Mouse (Mus musculus) cerebellum, adult 2 months (tissue): ENCODE results near the gene Mrps35. TPM values are rescaled to one million over a fixed set of nuclear protein-coding genes. Genes with fewer than 3 reads are reported as not detected.

Experiments used
- DNase-seq, 2 experiments: peaks; one replicate each; pipeline ENCODE4 v3.0.0; 2021
- H3K27ac ChIP-seq: fragments of 200-500 bp; 2 replicates; pipeline ENCODE4 v1.5.1; 2012; ENCODE audit warnings: low read length, control low read depth, inconsistent platforms; ENCODE audit not compliant: insufficient read depth
- H3K27me3 ChIP-seq: fragments of 200-500 bp; 2 replicates; pipeline ENCODE4 v1.6.1; 2012; ENCODE audit warnings: inconsistent platforms, mild to moderate bottlenecking, low read length, moderate library complexity; ENCODE audit not compliant: control insufficient read depth, insufficient read depth
- H3K4me1 ChIP-seq: fragments of 200-500 bp; 2 replicates; pipeline ENCODE4 v1.6.1; 2011; ENCODE audit warnings: low read length; ENCODE audit not compliant: control insufficient read depth, insufficient read depth
- H3K4me3 ChIP-seq: fragments of 200-500 bp; replicated peaks from 2 replicates; pipeline ENCODE3; 2011; ENCODE audit warnings: mild to moderate bottlenecking, low read depth, low read length, control low read depth; ENCODE audit not compliant: insufficient read depth
- CTCF ChIP-seq: fragments of 200-500 bp; IDR thresholded peaks from 2 replicates; pipeline ENCODE4 v1.5.1; 2011; ENCODE audit warnings: low read depth, mild to moderate bottlenecking, control low read depth, low read length, moderate library complexity, borderline replicate concordance; ENCODE audit not compliant: insufficient read depth
- POLR2A ChIP-seq: fragments of 200-500 bp; IDR thresholded peaks from 2 replicates; pipeline ENCODE4 v1.6.1; 2011; ENCODE audit warnings: low read length, control low read depth, borderline replicate concordance; ENCODE audit not compliant: insufficient read depth
- WGBS: fragments of 180-500 bp; shearing (Covaris S2); methylation state at CpG from one replicate; pipeline ENCODE4 v1.1.7; 2018; 5-methylcytosine and 5-hydroxymethylcytosine counted together
- polyA plus RNA-seq: library from polyadenylated mRNA; depleted of rRNA; stranded (reverse); fragments of >200 nt; gene quantifications from 2 replicates; pipeline ENCODE4 v1.2.3, GENCODE M21; 2012; rRNA removed

Gene Mrps35
- polyA plus RNA-seq, result 41.7 and 41.9 TPM in 2 replicates

GRCm38 (mm10) chr6:147042291-147043290 is at the start of gene Mrps35:
TSS of gene Mrps35 (plus strand) at chr6:147042764.
- TF ChIP-seq CTCF (no peak), POLR2A (peak; percentile 85)
- Histone ChIP-seq H3K4me1 (no peaks in the 10 kb centered on the region), H3K27ac (peak within 1 kb of the TSS; percentile 74), H3K4me3 (peak within 1 kb of the TSS; percentile 84), H3K27me3 (no peaks in the 10 kb centered on the region)
- 2% methylated on average over 66 of the region's 66 CpGs for WGBS
- DNase-seq, result peak; percentile 92

GRCm38 (mm10) chr6:146994236-146994635 is 48.3 kb upstream of the Mrps35 start:
- TF ChIP-seq CTCF (peak; percentile 30; the same call in 1 of the 2 replicates), POLR2A (no peak)
- no peak overlapping the region for H3K27ac ChIP-seq
- H3K4me3 ChIP-seq, result no peak overlapping the region
- WGBS, result 42% methylated on average over 5 of the region's 5 CpGs
- H3K27me3 ChIP-seq, result no peaks in the 10 kb centered on the region
- no peaks in the 10 kb centered on the region for H3K4me1 ChIP-seq
- peak; percentile 29 to 32 for DNase-seq

- 75% methylated on average over 2 of the region's 2 CpGs for WGBS
- Histone ChIP-seq H3K4me3 (no peak overlapping the region), H3K27me3 (no peaks in the 10 kb centered on the region), H3K4me1 (no peaks in the 10 kb centered on the region), H3K27ac (no peak overlapping the region)
- TF ChIP-seq CTCF, result no peak
- no peak for TF ChIP-seq POLR2A
- no peak for DNase-seq
Observed at GRCm38 (mm10) chr6:146995391-146995790, 47.2 kb upstream of the Mrps35 start.

- H3K4me3 ChIP-seq, result no peak overlapping the region
- no peak for DNase-seq
- H3K27me3 ChIP-seq, result no peaks in the 10 kb centered on the region
- WGBS, result 87% methylated on average over 6 of the region's 6 CpGs
- no peak overlapping the region for H3K27ac ChIP-seq
- TF ChIP-seq POLR2A, result no peak
- no peak for TF ChIP-seq CTCF
- no peaks in the 10 kb centered on the region for H3K4me1 ChIP-seq
Observed at GRCm38 (mm10) chr6:146995878-146996277, 46.7 kb upstream of the Mrps35 start.

GRCm38 (mm10) chr6:146997006-146997405 is 45.6 kb upstream of the Mrps35 start:
- Histone ChIP-seq H3K4me3 (no peak overlapping the region), H3K27ac (no peak overlapping the region), H3K4me1 (no peaks in the 10 kb centered on the region), H3K27me3 (no peaks in the 10 kb centered on the region)
- DNase-seq, result no peak
- 90% methylated on average over 6 of the region's 6 CpGs for WGBS
- no peak for TF ChIP-seq CTCF
- TF ChIP-seq POLR2A, result no peak

- Histone ChIP-seq H3K27me3 (no peaks in the 10 kb centered on the region), H3K4me1 (no peaks in the 10 kb centered on the region), H3K27ac (no peak overlapping the region), H3K4me3 (no peak overlapping the region)
- TF ChIP-seq CTCF, result no peak
- no peak for TF ChIP-seq POLR2A
- DNase-seq, result no peak
- WGBS, result 66% methylated on average over 4 of the region's 4 CpGs
Observed at GRCm38 (mm10) chr6:146998710-146999109, 43.9 kb upstream of the Mrps35 start.

GRCm38 (mm10) chr6:146999302-146999701 is 43.3 kb upstream of the Mrps35 start:
- TF ChIP-seq POLR2A (no peak), CTCF (no peak)
- Histone ChIP-seq H3K4me3 (no peak overlapping the region), H3K27me3 (no peaks in the 10 kb centered on the region), H3K27ac (no peak overlapping the region), H3K4me1 (no peaks in the 10 kb centered on the region)
- DNase-seq, result no peak
- 81% methylated on average over 9 of the region's 9 CpGs for WGBS

- no peak overlapping the region for H3K4me3 ChIP-seq
- WGBS, result 94% methylated on average over 2 of the region's 2 CpGs
- no peaks in the 10 kb centered on the region for H3K4me1 ChIP-seq
- no peak for DNase-seq
- no peak overlapping the region for H3K27ac ChIP-seq
- H3K27me3 ChIP-seq, result no peaks in the 10 kb centered on the region
- TF ChIP-seq POLR2A (no peak), CTCF (no peak)
Observed at GRCm38 (mm10) chr6:146999755-147000154, 42.8 kb upstream of the Mrps35 start.
